Mouse (Mus musculus) thymus, adult 2 months (tissue): ENCODE results near the gene Mterf4.

Source experiments
- CTCF ChIP-seq: fragments of 200-500 bp; IDR thresholded peaks from 2 replicates; pipeline ENCODE4 v1.5.1; 2012; ENCODE audit warnings: mild to moderate bottlenecking, control low read depth, low read length, moderate library complexity, borderline replicate concordance; ENCODE audit not compliant: control insufficient read depth, poor library complexity, insufficient read depth; ENCODE audit errors: extremely low read depth
- POLR2A ChIP-seq: fragments of 200-500 bp; IDR thresholded peaks from 2 replicates; pipeline ENCODE4 v1.6.1; 2012; ENCODE audit warnings: mild to moderate bottlenecking, low read length, control low read depth, moderate library complexity; ENCODE audit not compliant: control insufficient read depth, poor library complexity, insufficient read depth; ENCODE audit errors: extremely low read depth

DNA sequence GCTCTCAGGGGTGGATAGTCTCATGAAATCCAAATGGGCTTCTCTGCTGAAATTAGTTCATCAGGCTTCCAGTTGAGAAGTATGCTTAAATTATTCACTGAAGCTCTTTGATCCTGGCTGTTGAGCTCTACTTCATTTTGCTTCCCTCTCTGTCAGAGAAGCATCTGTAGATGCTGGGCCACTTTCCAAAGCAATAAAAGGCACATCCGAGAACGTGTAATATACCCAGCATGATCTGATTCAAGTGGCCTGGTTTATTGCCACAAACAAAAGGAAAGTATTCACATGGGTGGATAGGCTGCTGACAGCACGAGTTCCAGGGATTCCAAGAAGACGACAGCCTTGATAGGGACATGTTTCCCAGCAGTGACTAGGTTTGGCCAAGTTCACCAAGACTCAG lies 44.0 kb upstream of the Mterf4 start:
- no peak for TF ChIP-seq CTCF
- no peak for TF ChIP-seq POLR2A
